Mouse (Mus musculus) frontal cortex, postnatal 14 days (tissue): ENCODE measurements around the gene Gen1.

ENCODE experiments used
- DNase-seq, 2 experiments: peaks; one replicate each; pipeline ENCODE4 v3.0.0; 2022; ENCODE audit warnings: low spot score in 2 of 2

Gen1 gene

DNA sequence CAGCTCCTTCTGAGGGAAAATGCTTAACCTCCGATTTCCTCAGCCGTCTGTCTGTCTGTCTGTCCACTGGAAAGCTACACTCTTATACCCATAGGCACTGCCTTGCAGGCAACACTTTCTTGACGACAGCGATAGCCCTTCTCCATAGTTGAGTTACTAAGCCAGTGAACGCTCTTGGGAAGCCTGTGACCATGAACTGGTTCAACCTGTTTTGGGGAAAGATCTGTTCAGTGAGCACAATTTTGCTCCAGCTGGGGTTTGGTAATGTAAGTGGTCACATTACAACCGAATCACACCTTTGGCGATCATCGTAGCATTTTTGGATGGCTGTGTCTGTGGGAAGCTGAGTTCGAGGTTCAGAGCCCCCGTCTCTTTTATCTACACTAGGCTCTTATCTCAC, 42.5 kb downstream of the Gen1 start:
- DNase-seq, result no peak

- DNase-seq, result no peak
These were observed 43.0 kb downstream of the Gen1 start for GRCm38 (mm10) chr12:11222566-11222965.

- DNase-seq, result no peak
These were observed 43.9 kb downstream of the Gen1 start for GRCm38 (mm10) chr12:11221524-11222330.

DNA sequence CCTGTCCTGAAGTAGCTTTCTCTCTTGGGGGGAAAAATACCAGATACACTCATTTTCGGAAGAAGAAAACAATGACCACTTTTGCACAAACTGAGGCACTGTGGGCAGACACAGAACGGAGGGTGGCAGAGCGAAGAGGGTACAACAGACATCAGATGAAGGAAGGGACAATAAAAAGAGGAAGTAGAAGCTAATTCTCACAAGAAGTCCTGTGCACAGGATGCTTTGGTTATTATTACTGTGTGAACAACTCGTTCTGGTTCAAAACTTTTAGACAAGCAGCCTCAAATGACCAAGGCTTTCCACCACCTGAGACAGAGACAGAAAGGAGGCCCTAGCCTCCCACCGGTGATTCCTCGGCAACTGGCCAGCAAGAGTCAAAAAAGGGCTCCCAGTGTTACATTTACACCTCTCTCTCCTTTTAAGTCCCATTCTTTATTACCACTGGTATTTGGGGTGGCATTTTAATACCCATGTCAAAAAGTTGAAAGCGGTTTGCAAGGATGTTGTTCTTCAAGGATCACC, 47.8 kb downstream of the Gen1 start:
- DNase-seq, result no peak

DNA sequence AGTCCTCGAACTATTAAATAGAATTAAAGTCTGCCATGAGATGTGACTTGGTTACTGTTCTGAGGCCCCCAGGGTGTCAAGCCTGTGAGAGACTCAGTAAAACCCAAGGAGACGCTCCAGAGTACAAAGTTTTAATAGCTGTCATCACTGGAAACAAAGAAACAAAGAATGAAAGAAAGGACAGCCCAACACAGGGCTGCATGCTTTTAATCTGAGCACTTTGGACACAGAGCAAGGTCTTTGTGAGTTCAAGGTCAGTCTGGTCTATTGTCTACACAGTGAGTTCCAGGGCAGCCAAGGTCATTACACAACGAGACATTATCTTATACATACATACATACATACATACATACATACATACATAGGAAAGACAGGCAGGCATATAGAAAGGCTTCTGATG, 49.1 kb downstream of the Gen1 start:
- DNase-seq, result no peak

GRCm38 (mm10) chr12:11215555-11215954, 50.0 kb downstream of the Gen1 start:
- no peak for DNase-seq

GRCm38 (mm10) chr12:11214776-11215175, 50.8 kb downstream of the Gen1 start:
- no peak for DNase-seq

DNA sequence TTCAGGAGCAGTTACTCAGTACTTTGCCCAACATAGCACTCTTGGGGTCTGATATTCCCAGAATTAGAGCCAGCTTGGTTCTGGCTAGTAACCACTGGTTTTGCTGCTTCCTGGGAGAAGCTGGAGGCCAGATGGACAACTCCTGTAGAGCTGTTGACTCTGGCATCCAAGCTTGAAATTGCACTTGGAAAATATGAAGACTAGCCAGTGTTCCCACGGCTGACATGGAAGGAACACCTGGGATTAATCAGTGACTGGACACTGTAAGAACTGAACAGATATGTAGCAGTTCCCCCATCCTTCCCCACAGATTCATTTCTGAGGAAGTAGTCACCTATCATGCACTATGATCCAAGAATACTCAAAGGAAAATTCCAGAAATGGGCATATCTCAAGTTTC, 52.7 kb downstream of the Gen1 start:
- DNase-seq, result no peak

- no peak for DNase-seq
These were observed 55.2 kb downstream of the Gen1 start for GRCm38 (mm10) chr12:11210361-11210760.

DNA sequence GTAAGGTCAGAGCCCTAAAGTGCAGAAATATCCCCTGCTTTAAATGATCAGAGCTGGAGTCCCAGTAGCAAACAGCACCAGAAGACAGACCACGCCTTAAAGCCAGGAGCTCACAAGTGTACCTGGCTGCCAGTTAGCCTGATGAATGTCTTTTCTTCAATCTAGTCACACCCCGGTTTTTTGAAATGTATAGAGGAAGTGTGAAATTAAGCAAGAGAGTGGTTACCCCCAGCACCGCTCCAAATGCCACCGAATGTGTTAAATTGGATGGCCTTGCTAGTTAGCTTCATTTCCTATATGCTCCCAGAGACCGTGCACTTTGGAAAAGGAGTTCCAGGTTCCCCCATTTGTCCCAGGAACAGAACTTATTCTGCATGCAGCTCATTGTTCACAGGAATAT, 56.0 kb downstream of the Gen1 start:
- no peak for DNase-seq

- DNase-seq, result no peak
These were observed 56.7 kb downstream of the Gen1 start, which contains the start of gene Msgn1 for GRCm38 (mm10) chr12:11208872-11209271. Gene Msgn1, minus strand, starts transcription at chr12:11208972.

DNA sequence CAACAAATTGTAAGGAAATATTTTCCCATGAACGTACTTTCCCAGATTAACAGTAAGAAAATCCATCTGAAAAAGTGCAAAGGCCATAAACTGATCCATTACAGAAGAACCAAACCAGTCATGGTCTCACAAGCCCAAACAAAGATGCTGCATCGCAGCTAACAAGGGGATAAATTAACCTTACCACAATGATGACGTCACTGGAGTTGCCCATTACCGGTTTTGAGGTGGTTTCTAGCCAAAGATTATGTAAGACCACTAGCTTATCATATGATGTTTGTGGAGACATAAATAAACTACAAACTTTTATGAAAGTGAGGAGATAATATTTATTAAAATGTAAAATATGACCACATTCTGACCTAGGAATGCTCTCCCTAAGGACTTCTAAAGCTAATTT, 59.3 kb downstream of the Gen1 start:
- DNase-seq, result no peak

DNA sequence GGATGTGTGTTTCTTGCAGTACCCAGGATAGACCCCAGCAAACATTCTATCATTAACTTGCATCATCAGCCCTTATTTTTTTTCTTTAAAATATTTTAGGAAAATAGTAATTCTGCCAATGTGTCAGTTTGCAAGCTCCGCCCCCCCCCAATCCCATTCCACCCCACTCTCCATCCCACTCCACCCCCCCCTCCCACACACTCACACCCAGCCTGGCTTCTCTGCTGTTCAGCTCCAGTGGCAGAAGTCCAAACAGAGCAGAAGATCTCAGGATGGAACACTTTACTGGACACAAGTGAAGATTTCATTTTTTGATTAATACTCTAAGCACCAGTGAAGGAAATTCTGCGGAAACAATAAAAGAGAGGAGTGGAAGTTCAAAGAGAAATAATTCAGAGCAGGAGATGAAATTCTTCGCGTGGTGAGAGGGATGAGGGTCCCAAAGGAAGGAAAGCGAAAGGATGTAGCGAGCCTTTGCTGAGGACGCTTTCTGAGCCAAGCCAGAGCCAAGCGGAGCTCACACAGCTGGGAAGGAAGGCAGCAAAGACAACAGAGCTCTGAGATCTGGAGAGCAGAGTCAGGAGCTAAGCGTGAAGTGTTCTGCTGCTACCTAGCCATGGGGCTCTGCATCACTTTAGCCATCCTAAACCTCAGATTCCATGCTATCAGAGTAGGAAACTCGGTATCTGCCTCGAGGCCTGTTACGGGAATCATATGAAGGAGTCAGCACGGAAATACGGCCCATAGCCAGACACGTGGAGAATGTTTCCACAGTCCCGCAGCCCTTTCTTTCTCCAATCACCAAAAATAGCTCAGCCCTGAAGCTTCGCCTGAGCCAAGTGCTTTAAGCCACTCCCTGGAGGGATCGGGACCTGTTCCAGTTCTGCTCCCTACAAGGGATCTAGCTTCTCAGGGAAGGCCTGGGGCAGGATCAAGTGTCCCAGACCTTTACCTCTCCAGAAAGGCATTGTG, 61.6 kb downstream of the Gen1 start:
- no peak for DNase-seq

DNA sequence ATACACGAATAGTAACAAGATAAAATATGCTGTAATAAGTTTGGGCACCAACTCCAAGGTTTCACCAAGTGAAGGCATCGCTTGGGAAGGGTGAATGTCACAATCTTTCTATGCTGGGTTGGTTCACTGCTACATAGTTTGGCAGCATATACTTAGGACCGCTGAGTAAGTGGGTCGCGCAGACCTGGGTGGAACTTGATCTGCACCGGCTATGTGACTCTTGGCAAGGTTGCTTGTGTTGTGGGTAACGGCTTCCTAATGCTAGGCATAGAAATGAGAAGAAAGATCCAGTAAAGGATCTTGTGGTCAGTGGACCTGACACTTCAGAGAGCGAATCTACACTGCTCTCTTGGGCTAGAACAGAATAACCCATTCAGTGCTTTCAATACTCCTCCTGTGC, 63.1 kb downstream of the Gen1 start:
- no peak for DNase-seq

- DNase-seq, result no peak
These were observed 64.9 kb downstream of the Gen1 start for GRCm38 (mm10) chr12:11200711-11201110.

DNA sequence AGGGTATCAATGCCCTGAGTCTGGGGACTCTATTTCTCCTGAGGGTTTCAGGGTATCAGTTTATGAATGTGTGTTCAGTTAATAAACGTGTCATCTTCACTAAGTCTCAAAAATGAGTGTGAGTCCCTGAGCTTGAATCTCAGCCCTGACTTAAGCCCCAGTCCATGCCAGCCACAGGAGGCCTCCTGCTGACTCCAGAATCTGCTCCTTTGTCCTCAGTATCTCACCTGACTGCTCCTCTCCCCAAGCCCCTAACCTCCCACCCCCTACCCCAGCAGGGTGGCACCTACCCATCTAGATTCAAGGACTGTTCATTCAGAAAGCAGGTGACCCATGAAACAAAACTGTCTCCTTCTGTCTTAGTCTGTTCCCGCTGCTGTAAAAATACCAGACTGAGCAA, 67.0 kb downstream of the Gen1 start:
- no peak for DNase-seq

- DNase-seq, result no peak
These were observed 67.6 kb downstream of the Gen1 start for GRCm38 (mm10) chr12:11198026-11198425.

DNA sequence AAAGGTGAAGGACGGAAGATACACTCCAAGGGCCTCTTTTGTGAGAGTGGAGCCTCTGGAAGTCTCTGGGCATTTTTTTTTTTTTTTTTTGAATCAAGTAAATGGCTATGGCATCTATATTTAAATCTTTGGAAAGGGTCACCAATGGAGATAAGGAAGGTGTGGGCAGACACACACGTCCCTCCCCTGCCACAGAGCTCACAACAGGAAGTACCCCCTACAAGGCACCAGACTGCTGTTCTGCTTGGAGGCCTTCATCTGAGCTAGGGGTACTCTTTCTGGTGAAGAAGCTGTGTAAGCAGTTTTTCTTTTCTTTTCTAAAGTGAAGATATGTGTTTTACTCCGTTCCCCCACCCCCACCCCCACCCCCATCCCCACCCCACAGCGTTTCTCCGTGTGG, 68.8 kb downstream of the Gen1 start:
- DNase-seq, result no peak

DNA sequence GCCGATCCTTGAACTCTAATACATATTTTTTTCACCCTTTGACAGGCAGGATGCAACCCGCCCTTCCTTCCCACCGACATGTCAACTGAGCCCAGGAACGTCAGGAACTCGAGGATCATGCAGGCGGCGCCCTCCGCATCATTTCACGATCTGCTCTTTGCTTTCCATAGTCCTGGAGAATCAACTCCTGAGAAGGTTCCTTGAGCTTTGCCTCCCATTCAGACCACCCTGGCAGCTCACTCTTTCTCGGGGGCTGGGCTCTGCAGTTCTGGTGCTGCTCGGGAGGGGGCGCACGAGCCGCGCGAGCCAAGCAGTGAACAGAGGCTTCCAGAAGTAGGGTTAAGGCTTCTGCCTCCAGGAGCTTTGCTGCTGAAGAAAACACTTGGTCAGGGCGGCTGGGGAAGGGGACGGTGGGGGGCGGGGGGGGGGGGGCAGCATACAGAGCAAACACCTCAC, 69.4 kb downstream of the Gen1 start:
- DNase-seq, result peak; percentile 29 to 65

GRCm38 (mm10) chr12:11195031-11195430, 70.6 kb downstream of the Gen1 start:
- no peak for DNase-seq
